ENCODE assay signal across 8 mouse cellular contexts in the genomic region with DNA sequence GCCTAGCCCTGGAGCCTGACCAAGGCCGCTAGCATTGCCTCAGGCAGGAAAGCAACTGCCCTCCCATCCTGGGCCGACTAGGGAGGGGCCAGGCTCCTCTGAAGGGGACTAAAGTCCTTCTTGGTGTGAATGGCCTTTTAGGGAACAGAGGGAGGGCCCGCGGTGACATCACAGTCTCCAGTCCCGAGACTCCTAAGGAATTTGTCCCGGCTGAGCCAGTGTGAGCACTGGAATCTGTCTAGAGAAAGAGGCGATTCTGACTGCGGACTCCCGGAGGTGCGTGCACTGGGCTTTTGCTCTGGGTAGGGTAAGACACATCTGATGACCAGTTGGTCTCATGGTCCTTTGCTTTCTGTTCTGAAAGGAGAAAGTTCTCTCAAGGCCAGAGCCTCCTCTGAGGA.
A peak's percentile ranks its signal among the peaks of the same experiment; 100 is the strongest.
DNase-seq lines count a peak whose midpoint lies in the region; ATAC-seq and TF ChIP-seq lines count a peak whose summit lies in the region.

No protein-coding gene starts in this region.

- H3K4me2 ChIP-seq in forebrain, embryonic 15.5 days (replicated peaks), result peak overlapping the region; percentile 19
- peak overlapping the region; percentile 42 for H3K4me2 ChIP-seq in midbrain, embryonic 12.5 days (replicated peaks)
- peak overlapping the region; percentile 57 for H3K4me2 ChIP-seq in stomach, postnatal 0 days (replicated peaks; ENCODE audit: low read depth)

- H3ac ChIP-seq in C2C12 (ENCODE audit: control insufficient read depth, insufficient read length, low read depth), result peak overlapping the region; percentile 79

- H3K36me3 ChIP-seq in C2C12 (ENCODE audit: control insufficient read depth, insufficient read depth), result peaks cover 9% of the 10 kb centered on the region
- no peaks in the 10 kb centered on the region for H3K36me3 ChIP-seq in forebrain, embryonic 15.5 days
- no peaks in the 10 kb centered on the region for H3K36me3 ChIP-seq in midbrain, embryonic 12.5 days
- no peaks in the 10 kb centered on the region for H3K36me3 ChIP-seq in stomach, postnatal 0 days (ENCODE audit: control insufficient read depth, insufficient read depth, low read length)

- H3K4me1 ChIP-seq in forebrain, embryonic 15.5 days, result peaks cover 12% of the 10 kb centered on the region
- H3K4me1 ChIP-seq in midbrain, embryonic 12.5 days, result peaks cover 33% of the 10 kb centered on the region
- H3K4me1 ChIP-seq in stomach, postnatal 0 days (replicated peaks; ENCODE audit: control insufficient read depth, insufficient read depth), result peaks cover 6% of the 10 kb centered on the region

- peak overlapping the region; percentile 44 for H3K4me3 ChIP-seq in C2C12 (ENCODE audit: insufficient read depth, poor library complexity, severe bottlenecking)
- H3K4me3 ChIP-seq in forebrain, embryonic 15.5 days, result peak overlapping the region; percentile 13
- peak overlapping the region; percentile 15 for H3K4me3 ChIP-seq in midbrain, embryonic 12.5 days
- peak overlapping the region; percentile 45 for H3K4me3 ChIP-seq in stomach, postnatal 0 days (ENCODE audit: low read depth, low read length)

- TF ChIP-seq EP300 in stomach, postnatal 0 days (optimal IDR thresholded peaks at IDR 0.05), result no peak

- H3K9ac ChIP-seq in forebrain, embryonic 15.5 days (replicated peaks), result 0 out of 2 replicates have a peak overlapping the region, but pooled peaks have one; percentile 8
- peak overlapping the region; percentile 11; the same call in 1 of the 2 replicates for H3K9ac ChIP-seq in midbrain, embryonic 12.5 days (replicated peaks)
- H3K9ac ChIP-seq in stomach, postnatal 0 days (ENCODE audit: low read length), result peak overlapping the region; percentile 65

- intact Hi-C loops in heart, postnatal 14 days (cut with DNase I), result loop anchor here (5.0 kb wide), 1 partner anchor 37 kb away; no protein-coding TSS in a partner anchor

- H3K79me2 ChIP-seq in C2C12 (ENCODE audit: control insufficient read depth, insufficient read depth), result peaks cover 84% of the 10 kb centered on the region

- TF ChIP-seq CTCF in C2C12 (IDR thresholded peaks at IDR 0.05; ENCODE audit: control insufficient read depth, insufficient read depth, insufficient read length), result no peak
- no peak for TF ChIP-seq CTCF in stomach, postnatal 0 days (IDR thresholded peaks at IDR 0.05; ENCODE audit: low read depth)

- H3K27ac ChIP-seq in forebrain, embryonic 15.5 days (replicated peaks), result no peak overlapping the region
- H3K27ac ChIP-seq in midbrain, embryonic 12.5 days (replicated peaks), result peak overlapping the region; percentile 66
- H3K27ac ChIP-seq in stomach, postnatal 0 days (replicated peaks), result peak overlapping the region; percentile 91

- H3K27me3 ChIP-seq in C2C12 (ENCODE audit: control insufficient read depth, insufficient read depth, insufficient read length), result no peaks in the 10 kb centered on the region
- H3K27me3 ChIP-seq in forebrain, embryonic 15.5 days, result no peaks in the 10 kb centered on the region
- H3K27me3 ChIP-seq in midbrain, embryonic 12.5 days, result peaks cover 28% of the 10 kb centered on the region; the same call in 1 of the 2 replicates
- H3K27me3 ChIP-seq in stomach, postnatal 0 days (ENCODE audit: control insufficient read depth, insufficient read depth, low read length), result no peaks in the 10 kb centered on the region

- no peaks in the 10 kb centered on the region for H3K9me3 ChIP-seq in forebrain, embryonic 15.5 days
- H3K9me3 ChIP-seq in midbrain, embryonic 12.5 days, result no peaks in the 10 kb centered on the region
- no peaks in the 10 kb centered on the region for H3K9me3 ChIP-seq in stomach, postnatal 0 days (ENCODE audit: control insufficient read depth, low read length)

- WGBS in forebrain, embryonic 15.5 days, result 1% methylated on average over 10 of the region's 10 CpGs
- WGBS in large intestine, adult 2 months, result 9% methylated on average over 10 of the region's 10 CpGs
- under 1% methylated on average over 10 of the region's 10 CpGs for WGBS in midbrain, embryonic 12.5 days
- WGBS in stomach, postnatal 0 days, result 4% methylated on average over 10 of the region's 10 CpGs

- H3K79me3 ChIP-seq in C2C12 (ENCODE audit: low read depth), result peaks cover 51% of the 10 kb centered on the region

- ATAC-seq in forebrain, embryonic 15.5 days (replicated peaks), result peak; percentile 76
- peak; percentile 91 for ATAC-seq in midbrain, embryonic 12.5 days (ENCODE audit: low FRiP score, low read depth)
- peak; percentile 90 for ATAC-seq in stomach, postnatal 0 days (ENCODE audit: low FRiP score, low TSS enrichment)
- ATAC-seq in granulocyte monocyte progenitor cell, adult 5-6 weeks (replicated peaks; ENCODE audit: poor library complexity, severe bottlenecking), result no peak

- peak; percentile 95 to 97 for DNase-seq in adrenal gland, adult (ENCODE audit: inconsistent age in 2 of 2, low spot score in 1 of 2)
- DNase-seq in heart, postnatal 14 days, result peak; percentile 87 to 89
- DNase-seq in large intestine, adult 2 months (ENCODE audit: low read depth, low spot score), result peak; percentile 62
- DNase-seq in stomach, postnatal 0 days (ENCODE audit: low spot score), result peak; percentile 86

TF ChIP-seq in C2C12, 6 proteins besides CTCF, POLR2A, EP300 and RAD21:
- TF ChIP-seq USF1 (IDR thresholded peaks at IDR 0.05; ENCODE audit: low read depth) (no peak), MYOD1 (IDR thresholded peaks at IDR 0.05; ENCODE audit: control insufficient read depth, insufficient read length, low read depth) (no peak), MAX (IDR thresholded peaks at IDR 0.05) (no peak), MYOG (IDR thresholded peaks at IDR 0.05; ENCODE audit: control insufficient read depth, extremely low read depth, insufficient read length) (no peak), CEBPB (IDR thresholded peaks at IDR 0.05; ENCODE audit: low read depth) (no peak), FOSL1 (IDR thresholded peaks at IDR 0.05; ENCODE audit: insufficient read depth, low read length, poor library complexity, severe bottlenecking) (no peak)

Comparison
In these comparisons a context has a peak if more than half of its experiments do, and no peak if none do; other contexts are left out.
1. H3K9ac ChIP-seq: peak in every context shown above with its lines; median percentile 65 in stomach, postnatal 0 days; 11 in midbrain, embryonic 12.5 days; 8 in forebrain, embryonic 15.5 days.